Mouse (Mus musculus) gastrocnemius, postnatal 36 days (tissue): ENCODE measurements around the gene 4931428F04Rik. TPM values are rescaled to one million over a fixed set of nuclear protein-coding genes. Genes with fewer than 3 reads are reported as not detected.
"Not testable (repeated sequence)": the region's sequence is repeated elsewhere in the genome, so short reads cannot be mapped to it uniquely, and the experiment has no call there.

ENCODE experiments used
- DNase-seq, 2 experiments: peaks; one replicate each; pipeline ENCODE4 v3.0.0; 2022
- intact Hi-C: fragments of 180-260 bp; cut with DNase I; formaldehyde crosslinking; loops from one replicate; pipeline ENCODE4 v1.15.1; 2025
- microRNA-seq, 2 experiments: library from miRNA; unstranded; fragments of <30 nt; microRNA quantifications; one replicate each; pipeline ENCODE4 v1.2.0; 2021
- total RNA-seq, 2 experiments: library from RNA; stranded (reverse); gene quantifications; 2 replicates each; pipeline ENCODE4 v1.2.3; 2021

4931428F04Rik gene
- total RNA-seq, 2 experiments from 2014 or later = 0.35 to 0.82 TPM

DNA sequence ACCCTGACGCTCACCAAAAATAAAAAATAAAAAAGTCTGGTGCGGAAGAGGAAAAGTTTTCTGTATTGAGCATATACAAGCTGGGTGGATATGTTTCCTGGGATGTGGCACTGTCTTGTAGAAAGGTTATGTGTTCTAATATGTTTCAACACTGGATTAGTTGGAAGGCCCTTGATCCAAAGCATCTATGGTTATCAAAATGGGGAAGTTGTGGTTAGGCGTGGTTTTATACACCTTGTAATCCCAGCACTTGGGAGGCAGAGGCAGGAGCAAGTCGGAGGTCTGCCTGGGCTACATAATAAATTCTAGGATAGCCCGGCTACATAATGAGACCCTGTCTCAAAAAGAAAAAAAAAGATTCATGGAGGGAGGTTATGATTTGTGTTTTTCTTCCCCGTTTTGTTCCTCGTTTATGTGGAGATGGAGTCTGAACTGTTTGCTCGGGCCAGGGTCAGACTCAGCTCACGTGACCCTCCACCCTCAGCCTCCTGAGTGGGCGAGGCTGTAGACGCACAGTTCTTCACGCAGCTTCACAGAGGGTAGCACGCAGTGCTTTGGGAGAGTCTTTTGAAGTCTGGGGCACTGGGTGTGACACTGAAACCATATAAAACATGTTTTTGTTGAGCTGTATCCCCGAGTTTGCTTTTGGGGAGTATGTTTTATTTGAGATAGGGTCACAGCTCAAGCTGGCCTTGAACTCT lies 52.1 kb downstream of the 4931428F04Rik start:
- intact Hi-C loops = no loop called here

DNA sequence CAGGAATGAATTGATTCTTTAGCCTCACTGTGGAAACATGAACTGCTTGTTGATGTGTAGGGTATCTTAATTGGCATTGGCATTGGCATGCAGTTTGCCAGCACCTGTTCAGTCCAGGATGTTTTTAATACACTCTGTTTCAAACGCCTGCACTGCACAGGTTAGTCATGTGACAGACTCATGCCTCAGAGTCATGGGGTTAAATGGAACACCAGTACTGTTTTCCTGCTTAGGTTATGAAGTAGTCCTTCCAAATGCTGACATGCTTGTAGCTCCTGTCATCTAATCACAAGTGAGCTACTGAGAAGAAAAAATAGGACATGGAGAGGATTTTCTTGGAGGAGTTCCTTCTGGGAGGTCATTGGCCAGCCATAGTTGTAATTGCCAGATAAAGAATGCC lies 54.5 kb downstream of the 4931428F04Rik start:
- intact Hi-C loops = no loop called here
- DNase-seq = no peak

More for the DNA sequence above, 52.1 kb downstream of the 4931428F04Rik start:
- DNase-seq = no peak

DNA sequence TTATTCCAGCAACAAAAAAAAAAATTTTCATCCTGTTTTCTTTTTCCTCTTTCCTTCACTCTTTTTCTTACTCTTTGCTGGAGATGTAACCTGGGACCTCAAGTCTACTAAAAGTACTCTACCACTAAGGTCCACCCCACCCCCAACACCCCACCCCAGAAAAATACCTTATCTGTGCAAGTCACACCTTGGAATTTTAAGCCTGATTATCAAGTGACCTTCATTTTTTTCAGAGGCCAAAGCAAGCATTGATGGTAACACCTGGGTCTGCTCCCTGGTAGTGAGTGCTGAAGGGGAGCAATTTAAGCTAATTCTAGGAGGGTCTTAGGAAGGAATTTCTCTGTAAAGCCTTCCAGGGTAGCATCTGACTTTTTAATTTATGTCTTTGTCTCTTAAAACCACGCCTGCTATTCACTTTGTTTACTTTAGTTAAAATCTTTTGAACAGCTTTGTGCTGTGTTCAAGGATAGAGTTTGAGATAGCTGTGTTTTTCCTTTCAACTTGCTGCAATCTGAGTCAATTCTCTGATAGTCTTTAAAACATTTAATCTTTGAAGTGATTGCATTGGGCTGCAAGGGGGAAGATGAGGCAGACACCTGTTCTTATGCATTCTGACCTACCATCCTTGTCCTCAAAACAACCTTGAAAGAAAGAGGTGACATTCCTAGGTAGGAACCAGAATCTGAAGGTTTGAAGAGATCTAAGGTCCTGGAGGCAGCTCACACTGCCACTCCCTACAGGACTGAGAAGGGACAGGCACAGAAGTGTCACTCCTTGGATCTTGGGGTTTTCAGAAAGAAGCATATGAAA lies 56.3 kb downstream of the 4931428F04Rik start:
- intact Hi-C loops = no loop called here
- DNase-seq = no peak

DNA sequence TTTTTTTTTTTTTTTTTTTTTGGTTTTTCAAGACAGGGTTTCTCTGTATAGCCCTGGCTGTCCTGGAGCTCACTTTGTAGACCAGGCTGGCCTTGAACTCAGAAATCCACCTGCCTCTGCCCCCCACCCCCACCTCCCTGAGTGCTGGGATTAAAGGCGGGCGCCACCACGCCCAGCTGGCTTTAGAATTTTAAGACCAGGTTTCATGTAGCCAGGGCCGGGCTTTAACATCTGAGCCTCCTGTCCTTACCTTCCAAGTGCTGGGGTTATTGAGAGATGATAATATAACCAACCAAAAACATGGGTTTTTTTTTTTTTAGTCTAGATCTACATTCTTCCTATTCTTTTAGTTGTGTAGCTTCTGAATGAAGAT lies 57.4 kb downstream of the 4931428F04Rik start:
- intact Hi-C loops, DNase-seq: not testable (repeated sequence)

DNA sequence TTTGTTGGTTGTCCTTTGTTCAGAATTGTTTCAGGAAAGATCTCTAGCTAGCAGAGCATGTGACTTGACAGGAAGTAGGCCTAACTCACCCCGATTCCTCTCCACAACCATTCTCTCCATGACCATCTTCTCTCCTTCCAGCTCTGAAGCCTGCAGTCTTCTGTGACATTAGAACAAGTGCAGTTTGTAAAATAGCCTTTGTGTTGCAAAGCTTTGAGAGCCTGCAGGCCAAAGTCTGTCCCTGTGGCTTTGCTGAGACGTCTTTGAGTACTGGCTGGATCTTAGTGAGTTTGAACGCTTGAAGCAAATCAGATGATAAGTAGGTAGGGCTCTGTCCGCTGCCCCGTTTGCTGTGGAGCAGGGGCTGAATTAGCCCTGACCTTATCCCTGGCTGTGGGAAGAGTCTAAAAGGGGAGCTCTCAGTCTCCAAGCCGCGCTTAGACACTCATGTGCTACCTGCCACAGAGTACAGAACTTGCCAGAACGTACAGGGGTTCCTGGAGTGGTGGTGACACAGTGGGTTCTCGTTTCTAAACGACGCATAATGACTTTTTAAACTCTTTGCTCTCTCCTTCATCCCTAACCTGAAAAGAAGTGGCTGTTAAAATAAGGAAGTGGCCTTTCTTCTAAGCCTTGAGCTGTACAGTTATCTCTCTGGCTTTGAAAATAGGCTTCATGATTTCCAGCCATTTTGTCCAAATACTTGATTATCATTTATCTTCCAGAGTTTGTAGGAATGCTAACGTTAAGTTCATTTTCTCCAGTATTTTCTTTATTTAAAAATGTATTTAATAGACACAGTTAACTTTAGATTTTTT lies 58.0 kb downstream of the 4931428F04Rik start:
- DNase-seq = no peak
- intact Hi-C loops = no loop called here

Small RNA genes lying within 50 kb of the gene (microRNA-seq; reads per million reads assigned to microRNA genes)
- gene Gm27320 = 0 reads per million in 2 experiments
- gene Mir328 = 552 to 945 reads per million in 2 experiments

Other genes starting within 250 kb of the 4931428F04Rik start
- under 1 TPM in 1 of 2 experiments, not detected in 1; 0.38 TPM for gene Ces3a, start 241.3 kb downstream of the 4931428F04Rik start, total RNA-seq
- not detected for gene Ces3b, start 206.1 kb downstream of the 4931428F04Rik start, total RNA-seq
- gene Ces4a, start 158.1 kb downstream of the 4931428F04Rik start, total RNA-seq = not detected
- gene Cbfb, start 119.2 kb downstream of the 4931428F04Rik start, total RNA-seq = 10 to 100 TPM; 45.0 to 53.4 TPM
- gene D230025D16Rik, start 64.7 kb downstream of the 4931428F04Rik start, total RNA-seq = 10 to 100 TPM; 19.6 to 22.1 TPM
- gene B3gnt9, start 34.7 kb downstream of the 4931428F04Rik start, total RNA-seq = 1 to 10 TPM; 2.0 to 2.2 TPM
- 1 to 10 TPM; 2.8 to 3.7 TPM for gene Tradd, start 25.3 kb downstream of the 4931428F04Rik start, total RNA-seq
- gene Fbxl8, start 25.2 kb downstream of the 4931428F04Rik start, total RNA-seq = 1 to 10 TPM in 1 of 2 experiments, under 1 TPM in 1; 0.87 to 1.3 TPM
- gene Hsf4, start 20.1 kb downstream of the 4931428F04Rik start, total RNA-seq = 1 to 10 TPM; 4.6 to 5.6 TPM
- 10 to 100 TPM; 23.9 to 26.0 TPM for gene Nol3, start 13.7 kb downstream of the 4931428F04Rik start, total RNA-seq
- 1 to 10 TPM; 1.5 to 2.6 TPM for gene Exoc3l, start 6.2 kb upstream of the 4931428F04Rik start, total RNA-seq
- gene E2f4, start 7.8 kb upstream of the 4931428F04Rik start, total RNA-seq = 10 to 100 TPM; 21.1 to 25.2 TPM
- gene Elmo3, start 15.7 kb upstream of the 4931428F04Rik start, total RNA-seq = under 1 TPM; 0.66 to 0.94 TPM
- gene Lrrc29, start 36.4 kb upstream of the 4931428F04Rik start, total RNA-seq = 1 to 10 TPM in 1 of 2 experiments, under 1 TPM in 1; 0.99 to 1.1 TPM
- 10 to 100 TPM; 18.5 to 20.1 TPM for gene Tmem208, start 36.5 kb upstream of the 4931428F04Rik start, total RNA-seq
- gene Fhod1, start 58.1 kb upstream of the 4931428F04Rik start, total RNA-seq = 10 to 100 TPM; 22.0 to 32.0 TPM
- gene Slc9a5, start 59.0 kb upstream of the 4931428F04Rik start, total RNA-seq = under 1 TPM; 0.59 to 0.91 TPM
- gene Plekhg4, start 83.4 kb upstream of the 4931428F04Rik start, total RNA-seq = under 1 TPM in 1 of 2 experiments, not detected in 1; 0.07 TPM
- not detected for gene Kctd19, start 123.6 kb upstream of the 4931428F04Rik start, total RNA-seq
- under 1 TPM; 0.54 to 0.71 TPM for gene Lrrc36, start 123.7 kb upstream of the 4931428F04Rik start, total RNA-seq
- gene Tppp3, start 181.7 kb upstream of the 4931428F04Rik start, total RNA-seq = 10 to 100 TPM; 54.1 to 54.9 TPM
- gene Zdhhc1, start 207.0 kb upstream of the 4931428F04Rik start, total RNA-seq = 1 to 10 TPM; 8.1 to 8.3 TPM
- gene Hsd11b2, start 228.9 kb upstream of the 4931428F04Rik start, total RNA-seq = under 1 TPM in 1 of 2 experiments, not detected in 1; 0.22 TPM